Mouse (Mus musculus) neural tube, embryonic 14.5 days (tissue): ENCODE results near the gene Cib3. TPM values are rescaled to one million over a fixed set of nuclear protein-coding genes. Genes with fewer than 3 reads are reported as not detected.

Experiments used
- ATAC-seq: fragments of 200-750 bp; cut with Nextera tagmentation; 2 replicates; pipeline ENCODE4 v1.8.0; 2017; ENCODE audit warnings: low read depth, mild to moderate bottlenecking, moderate TSS enrichment, moderate library complexity
- H3K27ac ChIP-seq: fragments of 300-500 bp; sonication (generic); 2 replicates; pipeline ENCODE4 v1.5.1; 2014; ENCODE audit warnings: low read depth, mild to moderate bottlenecking, control low read depth, low read length, moderate library complexity, mixed read lengths
- H3K27me3 ChIP-seq: fragments of 300-500 bp; sonication (generic); 2 replicates; pipeline ENCODE4 v1.6.1; 2014; ENCODE audit warnings: low read length; ENCODE audit not compliant: control insufficient read depth, insufficient read depth
- H3K36me3 ChIP-seq: fragments of 300-500 bp; sonication (generic); 2 replicates; pipeline ENCODE4 v1.6.1; 2014; ENCODE audit warnings: low read length, mixed read lengths; ENCODE audit not compliant: control insufficient read depth, insufficient read depth
- H3K4me1 ChIP-seq: fragments of 300-500 bp; sonication (generic); 2 replicates; pipeline ENCODE4 v1.6.1; 2014; ENCODE audit warnings: low read length; ENCODE audit not compliant: control insufficient read depth, insufficient read depth
- H3K4me2 ChIP-seq: fragments of 300-500 bp; sonication (generic); 2 replicates; pipeline ENCODE4 v1.6.1; 2014; ENCODE audit warnings: mild to moderate bottlenecking, low read depth, low read length, control low read depth
- H3K4me3 ChIP-seq: fragments of 300-500 bp; sonication (generic); 2 replicates; pipeline ENCODE4 v1.5.1; 2014; ENCODE audit warnings: low read depth, low read length, control low read depth, mixed read lengths
- H3K9ac ChIP-seq: fragments of 300-500 bp; sonication (generic); replicated peaks from 2 replicates; pipeline ENCODE4 v1.6.1; 2014; ENCODE audit warnings: low read depth, mild to moderate bottlenecking, control low read depth, low read length, mixed read lengths
- H3K9me3 ChIP-seq: fragments of 300-500 bp; sonication (generic); 2 replicates; pipeline ENCODE4 v1.6.1; 2016; ENCODE audit warnings: low read length; ENCODE audit not compliant: control insufficient read depth
- WGBS: fragments of 180-500 bp; shearing (Covaris S2); extraction: QIAGEN DNeasy Blood & Tissue Kit; methylation state at CpG from one replicate; pipeline ENCODE4 v1.1.7; 2014; 5-methylcytosine and 5-hydroxymethylcytosine counted together
- polyA plus RNA-seq: library from polyadenylated mRNA; unstranded; fragments of >200 nt; fragmentation: Nextera tagmentation; extraction: Ambion mirVana; gene quantifications from 2 replicates; pipeline ENCODE4 v1.2.1, GENCODE M21; 2014

Gene Cib3
- polyA plus RNA-seq = not detected in 2 replicates

GRCm38 (mm10) chr8:72212751-72213150 lies at the start of gene Cib3:
TSS of gene Cib3 (minus strand) at chr8:72212837.
- no peaks in the 10 kb centered on the region for H3K4me1 ChIP-seq
- 66% methylated on average over 4 of the region's 4 CpGs for WGBS

DNA sequence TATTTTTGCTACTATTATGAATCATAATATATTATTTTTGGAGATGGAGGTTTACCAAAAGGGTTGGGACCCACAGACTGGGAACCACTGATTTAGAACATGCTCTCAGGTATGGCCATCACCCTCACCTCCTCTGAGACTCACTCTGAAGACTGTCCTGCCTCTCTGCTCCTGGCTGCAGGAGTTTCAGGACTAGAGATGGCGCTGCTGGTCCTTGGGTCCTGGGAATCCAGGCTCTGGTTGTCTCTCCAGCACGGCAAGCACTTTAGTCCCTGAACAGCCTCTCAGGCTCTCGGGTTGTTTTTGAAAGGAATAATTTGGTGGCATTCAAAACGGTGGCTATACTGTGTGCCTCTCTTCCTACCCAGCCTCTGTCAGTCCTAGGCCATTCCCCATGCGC lies 49.2 kb upstream of the Cib3 start:
- Histone ChIP-seq H3K9ac (no peak overlapping the region), H3K4me2 (no peak overlapping the region), H3K27ac (no peak overlapping the region), H3K9me3 (no peaks in the 10 kb centered on the region), H3K36me3 (no peaks in the 10 kb centered on the region), H3K4me1 (no peaks in the 10 kb centered on the region), H3K4me3 (no peak overlapping the region), H3K27me3 (no peaks in the 10 kb centered on the region)
- no peak for ATAC-seq
- WGBS = 49% methylated on average over 5 of the region's 5 CpGs

More at GRCm38 (mm10) chr8:72212751-72213150, at the start of gene Cib3:
- no peaks in the 10 kb centered on the region for H3K27me3 ChIP-seq
- ATAC-seq = no peak
- no peaks in the 10 kb centered on the region for H3K9me3 ChIP-seq
- no peak within 1 kb of the TSS for H3K4me3 ChIP-seq
- no peak within 1 kb of the TSS for H3K4me2 ChIP-seq
- no peak within 1 kb of the TSS for H3K9ac ChIP-seq
- no peak within 1 kb of the TSS for H3K27ac ChIP-seq
- no peaks in the 10 kb centered on the region for H3K36me3 ChIP-seq

DNA sequence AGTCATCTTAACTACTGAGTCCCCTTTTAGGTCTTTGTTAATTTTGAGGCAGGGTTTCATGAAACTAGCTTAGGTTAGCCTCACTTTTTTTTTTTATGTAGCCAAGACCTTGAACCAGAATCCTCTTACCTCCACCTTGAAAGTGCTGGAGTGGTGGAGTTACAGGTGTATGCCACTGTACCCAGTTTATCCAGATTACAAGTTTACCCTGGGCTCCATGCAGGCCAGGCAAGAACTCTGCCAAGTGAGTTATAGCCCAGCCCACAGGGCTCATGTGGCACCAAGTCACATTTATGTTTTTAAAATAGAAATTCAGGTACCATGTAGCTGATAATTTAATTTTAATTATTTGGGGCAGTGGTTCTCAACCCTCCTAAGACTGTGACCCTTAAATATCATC lies 48.8 kb upstream of the Cib3 start:
- no peak overlapping the region for H3K4me3 ChIP-seq
- H3K27me3 ChIP-seq = no peaks in the 10 kb centered on the region
- H3K9ac ChIP-seq = no peak overlapping the region
- H3K4me1 ChIP-seq = no peaks in the 10 kb centered on the region
- H3K4me2 ChIP-seq = no peak overlapping the region
- no peaks in the 10 kb centered on the region for H3K36me3 ChIP-seq
- H3K27ac ChIP-seq = no peak overlapping the region
- no peak for ATAC-seq
- no peaks in the 10 kb centered on the region for H3K9me3 ChIP-seq

GRCm38 (mm10) chr8:72261019-72261418 lies 48.4 kb upstream of the Cib3 start:
- Histone ChIP-seq H3K4me3 (no peak overlapping the region), H3K9ac (no peak overlapping the region), H3K36me3 (no peaks in the 10 kb centered on the region), H3K27ac (no peak overlapping the region), H3K9me3 (no peaks in the 10 kb centered on the region), H3K4me1 (no peaks in the 10 kb centered on the region), H3K4me2 (no peak overlapping the region), H3K27me3 (no peaks in the 10 kb centered on the region)
- ATAC-seq = peak; percentile 72
- 35% methylated on average over 2 of the region's 2 CpGs for WGBS

DNA sequence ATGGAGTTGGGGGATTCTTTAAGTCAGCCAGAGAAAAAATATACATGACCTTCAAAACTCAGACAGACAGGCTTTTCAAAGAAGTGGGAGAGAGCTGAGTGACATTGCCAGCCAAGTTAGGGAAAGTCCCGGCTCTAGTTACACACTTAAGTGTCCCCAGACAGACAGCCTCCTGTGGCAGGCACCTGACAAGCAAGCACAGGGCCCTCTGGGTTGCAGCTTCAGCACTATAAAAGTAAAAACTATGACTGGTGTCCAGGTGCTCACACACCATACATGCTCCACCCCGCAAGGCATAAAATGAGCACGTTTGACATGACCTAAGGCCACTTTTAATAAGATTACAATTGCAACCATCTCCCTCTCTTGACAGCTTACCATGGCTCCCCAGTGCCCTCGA lies 47.9 kb upstream of the Cib3 start:
- no peaks in the 10 kb centered on the region for H3K27me3 ChIP-seq
- no peak overlapping the region for H3K9ac ChIP-seq
- H3K27ac ChIP-seq = no peak overlapping the region
- H3K36me3 ChIP-seq = 0 out of 2 replicates have a peak, but pooled peaks cover under 1% of the 10 kb centered on the region
- no peak overlapping the region for H3K4me2 ChIP-seq
- no peak overlapping the region for H3K4me3 ChIP-seq
- no peaks in the 10 kb centered on the region for H3K4me1 ChIP-seq
- 58% methylated on average over 4 of the region's 4 CpGs for WGBS
- H3K9me3 ChIP-seq = no peaks in the 10 kb centered on the region
- 0 out of 2 replicates have a peak, but pooled peaks have one; percentile 3 for ATAC-seq

GRCm38 (mm10) chr8:72259862-72260261 lies 47.2 kb upstream of the Cib3 start:
- ATAC-seq = no peak
- Histone ChIP-seq H3K9me3 (no peaks in the 10 kb centered on the region), H3K27ac (no peak overlapping the region), H3K36me3 (peaks cover 3% of the 10 kb centered on the region; the same call in 1 of the 2 replicates), H3K9ac (no peak overlapping the region), H3K4me2 (no peak overlapping the region), H3K4me3 (no peak overlapping the region), H3K4me1 (no peaks in the 10 kb centered on the region), H3K27me3 (no peaks in the 10 kb centered on the region)
- 65% methylated on average over 2 of the region's 2 CpGs for WGBS

DNA sequence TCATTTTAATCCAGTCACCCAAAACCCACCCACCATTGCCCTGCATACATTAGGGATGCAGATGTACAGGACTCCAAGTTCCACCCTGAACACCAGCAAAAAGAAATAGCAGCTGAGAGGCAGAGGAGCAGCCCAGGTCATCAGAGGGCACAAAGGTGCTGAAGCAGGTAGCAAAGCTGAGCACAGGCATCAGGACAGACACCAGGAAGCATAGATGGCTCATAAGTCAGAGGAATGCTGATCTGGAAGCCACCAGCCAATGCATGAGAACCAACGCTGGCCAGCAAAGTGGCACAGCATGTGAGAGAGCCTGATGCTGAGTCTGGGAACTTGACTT lies 45.2 kb upstream of the Cib3 start:
- H3K9ac ChIP-seq = no peak overlapping the region
- no peaks in the 10 kb centered on the region for H3K27me3 ChIP-seq
- ATAC-seq = no peak
- peaks cover 13% of the 10 kb centered on the region for H3K36me3 ChIP-seq
- WGBS = 93% methylated on average over 1 of the region's 1 CpGs
- H3K27ac ChIP-seq = no peak overlapping the region
- H3K4me2 ChIP-seq = no peak overlapping the region
- no peaks in the 10 kb centered on the region for H3K9me3 ChIP-seq
- no peak overlapping the region for H3K4me3 ChIP-seq
- H3K4me1 ChIP-seq = no peaks in the 10 kb centered on the region

GRCm38 (mm10) chr8:72257171-72257901 lies 44.7 kb upstream of the Cib3 start:
- no peak overlapping the region for H3K9ac ChIP-seq
- ATAC-seq = peak; percentile 28; the same call in 1 of the 2 replicates

GRCm38 (mm10) chr8:72244610-72245009 lies 32.0 kb upstream of the Cib3 start:
- H3K36me3 ChIP-seq = peaks cover 4% of the 10 kb centered on the region; the same call in 1 of the 2 replicates
- WGBS = 86% methylated on average over 2 of the region's 2 CpGs
- no peak for ATAC-seq

More at GRCm38 (mm10) chr8:72257171-72257901, 44.7 kb upstream of the Cib3 start:
- Histone ChIP-seq H3K27me3 (no peaks in the 10 kb centered on the region), H3K27ac (no peak overlapping the region), H3K4me3 (no peak overlapping the region), H3K4me2 (no peak overlapping the region), H3K4me1 (no peaks in the 10 kb centered on the region), H3K9me3 (no peaks in the 10 kb centered on the region), H3K36me3 (peaks cover 17% of the 10 kb centered on the region)
- WGBS = 50% methylated on average over 7 of the region's 7 CpGs

More at GRCm38 (mm10) chr8:72244610-72245009, 32.0 kb upstream of the Cib3 start:
- Histone ChIP-seq H3K9ac (no peak overlapping the region), H3K27me3 (no peaks in the 10 kb centered on the region), H3K9me3 (no peaks in the 10 kb centered on the region), H3K27ac (no peak overlapping the region), H3K4me2 (no peak overlapping the region), H3K4me1 (peaks cover 14% of the 10 kb centered on the region), H3K4me3 (no peak overlapping the region)
